8 mouse cellular contexts compared by ENCODE assay signal in the genomic region with DNA sequence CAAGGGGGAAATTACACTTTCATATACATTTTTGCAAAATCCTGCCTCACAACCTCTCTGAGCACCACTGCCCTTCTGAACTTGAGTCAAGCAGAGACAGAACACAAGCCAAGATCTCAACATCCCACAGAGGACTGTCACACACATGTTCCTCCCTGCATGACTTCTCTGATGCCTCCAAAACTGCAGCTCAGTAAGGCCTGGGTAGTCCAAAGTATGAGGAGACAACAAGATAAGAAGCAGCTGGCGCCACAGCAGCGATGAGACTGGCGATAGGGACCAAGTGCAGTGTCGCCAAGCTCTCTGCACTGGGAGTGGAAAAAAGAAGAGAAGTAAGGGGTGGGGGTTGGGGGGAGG. TPM values are rescaled to one million over a fixed set of nuclear protein-coding genes. Genes with fewer than 3 reads are reported as not detected.
A peak's percentile ranks its signal among the peaks of the same experiment; 100 is the strongest.
DNase-seq lines count a peak whose midpoint lies in the region; ATAC-seq and TF ChIP-seq lines count a peak whose summit lies in the region.

No protein-coding gene starts in this region.

- no peaks in the 10 kb centered on the region for H3K27me3 ChIP-seq in cerebellum, adult 2 months (ENCODE audit: control insufficient read depth, insufficient read depth, low read length)
- peaks cover 8% of the 10 kb centered on the region; the same call in 1 of the 2 replicates for H3K27me3 ChIP-seq in hindbrain, embryonic 10.5 days (ENCODE audit: insufficient read depth, poor library complexity, severe bottlenecking)
- H3K27me3 ChIP-seq in liver, embryonic 12.5 days (replicated peaks), result no peaks in the 10 kb centered on the region

- H3K9me3 ChIP-seq in hindbrain, embryonic 10.5 days, result no peaks in the 10 kb centered on the region
- no peaks in the 10 kb centered on the region for H3K9me3 ChIP-seq in liver, embryonic 12.5 days (replicated peaks)

- H3K4me1 ChIP-seq in cerebellum, adult 2 months (ENCODE audit: control insufficient read depth, insufficient read depth, low read length), result peaks cover 6% of the 10 kb centered on the region; the same call in 1 of the 2 replicates
- H3K4me1 ChIP-seq in hindbrain, embryonic 10.5 days (replicated peaks), result peaks cover 20% of the 10 kb centered on the region
- H3K4me1 ChIP-seq in liver, embryonic 12.5 days, result peaks cover 61% of the 10 kb centered on the region

- DNase-seq in cerebellum, adult 2 months, result no peak
- no peak for DNase-seq in cerebellum, postnatal 4 days (ENCODE audit: low spot score in 2 of 2)
- DNase-seq in thymus, postnatal 0 days (ENCODE audit: low spot score), result peak; percentile 34
- DNase-seq in thymus, postnatal 25 days, result no peak
- DNase-seq in hindbrain, embryonic 10.5 days (ENCODE audit: low spot score), result no peak
- DNase-seq in layer of hippocampus, postnatal 36 days, result no peak

- no peak for TF ChIP-seq CTCF in cerebellum, adult 2 months (IDR thresholded peaks at IDR 0.05; ENCODE audit: borderline replicate concordance, insufficient read depth, low read depth, low read length)

- peak; percentile 37 for ATAC-seq in liver, embryonic 12.5 days
- 0 out of 2 replicates have a peak, but pooled peaks have one; percentile 0 for ATAC-seq in monocyte, adult 5-6 weeks (replicated peaks; ENCODE audit: insufficient number of reproducible peaks, low FRiP score, low TSS enrichment, poor library complexity, severe bottlenecking)

- H3K9ac ChIP-seq in liver, embryonic 12.5 days, result peak overlapping the region; percentile 78

- TF ChIP-seq POLR2A in cerebellum, adult 2 months (IDR thresholded peaks at IDR 0.05; ENCODE audit: borderline replicate concordance, insufficient read depth, low read length), result no peak

- peaks cover 11% of the 10 kb centered on the region for H3K36me3 ChIP-seq in hindbrain, embryonic 10.5 days
- H3K36me3 ChIP-seq in liver, embryonic 12.5 days, result peaks cover 11% of the 10 kb centered on the region

- 1% methylated on average over 4 of the region's 4 CpGs for WGBS in cerebellum, adult 2 months
- WGBS in hindbrain, embryonic 10.5 days, result 2% methylated on average over 4 of the region's 4 CpGs
- WGBS in liver, embryonic 12.5 days (ENCODE audit: insufficient replicate concordance), result 0% methylated on average over 4 of the region's 4 CpGs

- H3K27ac ChIP-seq in cerebellum, adult 2 months (ENCODE audit: insufficient read depth, low read length), result no peak overlapping the region
- H3K27ac ChIP-seq in hindbrain, embryonic 10.5 days, result peak overlapping the region; percentile 91
- H3K27ac ChIP-seq in liver, embryonic 12.5 days, result peak overlapping the region; percentile 86

- peak overlapping the region; percentile 86 for H3K4me3 ChIP-seq in cerebellum, adult 2 months (replicated peaks; ENCODE audit: insufficient read depth, low read depth, low read length)
- H3K4me3 ChIP-seq in hindbrain, embryonic 10.5 days, result peak overlapping the region; percentile 84
- peak overlapping the region; percentile 83 for H3K4me3 ChIP-seq in liver, embryonic 12.5 days

- peak overlapping the region; percentile 97 for H3K4me2 ChIP-seq in liver, embryonic 12.5 days

RNA-seq across cellular contexts. Expression of a gene that starts 0.6 kb away (rescaled TPM):
- polyA plus RNA-seq in cerebellum, adult 2 months (2012; rRNA removed), result 11.1 and 13.1 TPM in 2 replicates
- polyA plus RNA-seq in thymus, postnatal 0 days (2015; fragmentation: Nextera tagmentation; extraction: Ambion mirVana), result 1.8 and 2.2 TPM in 2 replicates
- polyA plus RNA-seq in hindbrain, embryonic 10.5 days (2016; fragmentation: Nextera tagmentation; extraction: Ambion mirVana), result 0.77 TPM in 2 replicates
- polyA plus RNA-seq in liver, embryonic 12.5 days (2016; fragmentation: Nextera tagmentation; extraction: Ambion mirVana), result 0.57 and 0.71 TPM in 2 replicates
- 1.8 to 3.4 TPM (median 2.6 TPM) in 3 replicates for total RNA-seq in monocyte, adult 5-6 weeks (2017)
- 10 to 100 TPM; 11.7 to 12.0 TPM for total RNA-seq in layer of hippocampus, postnatal 36 days (2021)

RNA-seq across cellular contexts. Expression of a gene that starts 40.1 kb away (rescaled TPM):
- 9.9 and 11.5 TPM in 2 replicates for polyA plus RNA-seq in cerebellum, adult 2 months (2012; rRNA removed)
- polyA plus RNA-seq in thymus, postnatal 0 days (2015; fragmentation: Nextera tagmentation; extraction: Ambion mirVana), result 46.4 and 52.7 TPM in 2 replicates
- 15.9 and 17.2 TPM in 2 replicates for polyA plus RNA-seq in hindbrain, embryonic 10.5 days (2016; fragmentation: Nextera tagmentation; extraction: Ambion mirVana)
- 5.7 and 6.0 TPM in 2 replicates for polyA plus RNA-seq in liver, embryonic 12.5 days (2016; fragmentation: Nextera tagmentation; extraction: Ambion mirVana)
- total RNA-seq in monocyte, adult 5-6 weeks (2017), result 2.2 to 16.1 TPM (median 6.4 TPM) in 3 replicates
- 10 to 100 TPM; 17.2 to 17.4 TPM for total RNA-seq in layer of hippocampus, postnatal 36 days (2021)

RNA-seq across cellular contexts. Expression of a gene that starts 55.8 kb away (rescaled TPM):
- 5.1 and 5.8 TPM in 2 replicates for polyA plus RNA-seq in cerebellum, adult 2 months (2012; rRNA removed)
- 6.0 and 6.3 TPM in 2 replicates for polyA plus RNA-seq in thymus, postnatal 0 days (2015; fragmentation: Nextera tagmentation; extraction: Ambion mirVana)
- polyA plus RNA-seq in hindbrain, embryonic 10.5 days (2016; fragmentation: Nextera tagmentation; extraction: Ambion mirVana), result 1.1 and 1.4 TPM in 2 replicates
- 2.4 and 2.6 TPM in 2 replicates for polyA plus RNA-seq in liver, embryonic 12.5 days (2016; fragmentation: Nextera tagmentation; extraction: Ambion mirVana)
- 280 to 361 TPM (median 306 TPM) in 3 replicates for total RNA-seq in monocyte, adult 5-6 weeks (2017)
- total RNA-seq in layer of hippocampus, postnatal 36 days (2021), result 1 to 10 TPM; 6.1 to 6.5 TPM
